Mouse (Mus musculus) naive thymus-derived CD4-positive, alpha-beta T cell, adult 2 months (primary cell): ENCODE measurements at regions not wholly inside any gene's neighbourhood (a gene's known extent, or its start where the extent isn't known, plus 50 kb on each side); places are given as distances from the start of the nearest gene placed in this dataset.

Source experiments
- DNase-seq: peaks from one replicate; pipeline ENCODE4 v3.0.0-alpha.2; 2011; ENCODE audit warnings: low read depth

DNA sequence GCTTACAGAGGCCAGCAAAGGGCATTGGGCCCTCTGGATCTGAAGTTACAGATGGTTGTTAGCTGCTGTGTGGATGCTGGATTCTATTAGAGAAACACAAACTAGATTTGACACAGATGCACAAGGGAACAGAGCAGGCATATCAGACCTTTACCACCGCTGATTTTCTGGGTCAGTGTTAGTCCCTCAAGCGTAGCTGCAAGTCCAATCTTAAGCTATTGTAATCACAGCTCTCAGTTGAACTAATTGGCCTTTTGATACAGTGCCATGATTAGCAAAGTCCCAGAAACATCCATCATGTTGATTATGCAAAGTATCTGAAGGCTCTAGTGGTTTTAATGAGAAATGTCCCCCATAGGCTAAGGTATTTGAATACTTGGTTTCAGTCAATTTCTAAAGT lies 54.2 kb upstream of the Plppr5 start:
- no peak for DNase-seq

DNA sequence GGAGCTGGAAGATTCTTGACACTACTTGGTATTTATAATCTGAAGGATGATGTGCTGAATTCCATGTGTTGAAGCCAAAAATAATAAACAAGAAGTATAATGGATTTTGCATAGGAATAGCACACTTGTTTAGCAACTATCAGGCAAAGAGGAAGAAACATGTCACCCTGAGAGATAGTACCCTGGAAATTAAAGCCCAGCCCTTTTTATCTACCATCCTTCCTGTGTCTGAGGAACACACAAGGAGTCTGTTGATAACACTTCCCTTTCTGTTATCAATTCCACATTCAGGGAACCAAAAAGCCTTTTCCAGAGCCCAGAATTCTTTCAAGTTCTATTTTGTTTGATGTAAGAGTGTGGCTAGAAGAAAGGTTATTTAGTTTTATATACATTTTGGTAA lies 66.5 kb upstream of the Plppr5 start:
- no peak for DNase-seq

DNA sequence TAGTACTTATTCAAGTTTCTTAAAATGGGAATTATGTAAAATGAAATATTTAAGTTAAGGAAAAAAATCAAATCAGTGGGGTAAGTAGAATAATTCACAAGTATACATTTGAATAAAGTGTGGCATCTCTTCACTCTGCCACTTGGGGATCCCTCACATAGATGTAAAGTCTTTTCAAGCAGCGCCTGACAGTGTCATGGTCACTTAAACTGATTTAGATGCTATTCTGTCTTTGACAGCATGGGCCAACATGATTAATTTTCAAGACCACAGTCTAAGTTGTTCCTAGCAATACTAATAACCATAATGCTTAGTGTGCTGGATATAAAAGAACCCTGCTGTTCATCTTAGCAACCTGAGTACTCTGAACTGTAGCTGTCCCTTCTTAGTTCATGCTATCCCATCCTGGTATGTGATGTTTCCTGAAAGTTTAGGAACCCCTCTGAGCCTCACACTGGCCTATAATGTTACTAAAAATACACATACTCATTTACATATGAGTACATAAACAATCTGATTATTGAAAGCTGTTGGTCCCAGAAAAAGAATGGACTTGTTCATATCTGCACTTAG lies 68.4 kb upstream of the Plppr5 start:
- no peak for DNase-seq

DNA sequence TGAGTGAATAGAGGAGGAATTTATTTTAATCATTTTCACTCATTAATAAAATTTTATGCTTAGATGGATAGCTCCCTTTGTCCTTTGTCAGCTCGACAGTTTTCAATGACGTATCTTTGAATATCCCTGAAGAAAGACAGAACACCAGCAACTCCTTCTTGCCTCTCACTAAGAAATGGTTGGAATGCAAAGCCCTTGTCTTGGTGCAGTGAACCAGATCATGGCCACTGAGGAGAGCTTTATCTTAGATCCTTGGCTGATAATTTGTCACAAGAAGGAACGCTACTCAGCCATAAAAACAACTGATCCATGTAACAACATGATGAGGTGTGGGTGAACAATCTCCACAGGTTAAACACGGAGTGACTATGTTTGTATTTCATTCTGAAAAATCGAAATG lies 73.5 kb upstream of the Plppr5 start:
- no peak for DNase-seq

DNA sequence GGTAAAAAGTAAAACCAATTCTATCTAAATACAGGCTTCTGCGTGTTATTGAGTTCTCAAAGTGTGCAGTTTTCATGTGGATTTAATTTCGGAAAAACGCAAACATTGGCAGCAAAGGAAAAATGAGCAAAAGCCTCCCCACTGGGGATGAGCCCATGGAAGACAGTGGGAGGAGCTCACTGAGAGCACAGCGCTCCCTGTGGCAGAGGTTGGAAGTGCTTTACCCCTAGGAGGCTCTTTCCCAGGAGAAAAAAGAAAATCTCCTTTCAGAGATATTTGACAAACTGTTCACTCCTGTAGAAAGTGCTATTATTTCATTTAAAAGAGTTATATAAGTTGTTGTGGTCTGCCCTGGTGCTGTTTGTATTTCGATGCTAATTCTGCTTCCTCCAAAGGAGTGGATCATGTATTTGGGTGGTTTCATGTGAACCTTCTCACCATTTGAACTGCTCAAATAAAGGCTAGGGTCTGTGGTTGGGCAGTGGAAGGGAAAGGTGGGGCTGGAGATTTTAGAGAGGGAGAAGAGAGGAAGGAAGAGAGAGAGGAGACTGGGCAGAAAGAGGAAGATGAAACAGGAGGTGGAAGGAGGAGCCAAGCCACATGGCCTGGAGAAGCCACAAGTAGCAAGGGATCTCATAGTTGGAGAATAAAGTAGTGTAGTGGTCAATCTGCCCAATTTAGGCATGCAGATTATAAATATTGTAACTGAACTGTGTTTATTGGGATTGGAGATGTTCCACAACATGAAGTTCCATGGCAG lies 76.3 kb upstream of the Plppr5 start:
- DNase-seq = no peak

DNA sequence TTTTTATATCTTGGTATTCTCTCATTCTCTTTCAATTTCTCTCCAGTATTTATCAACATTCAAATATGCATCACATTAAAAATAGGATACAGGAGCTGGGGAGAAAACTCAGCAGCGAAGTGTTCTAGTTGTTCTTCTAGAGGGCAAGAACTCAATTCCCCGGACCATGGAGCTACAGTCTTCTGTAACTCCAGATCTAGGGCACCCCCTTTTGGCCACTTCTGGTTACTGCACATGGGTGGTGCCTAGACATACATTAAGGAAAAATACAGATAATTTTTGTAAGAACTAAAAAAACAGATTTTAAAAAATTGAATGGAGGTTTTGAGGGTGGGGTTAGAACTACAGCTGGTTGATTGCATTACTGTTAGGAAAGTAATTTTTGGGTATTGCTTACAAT lies 80.5 kb upstream of the Plppr5 start:
- no peak for DNase-seq

DNA sequence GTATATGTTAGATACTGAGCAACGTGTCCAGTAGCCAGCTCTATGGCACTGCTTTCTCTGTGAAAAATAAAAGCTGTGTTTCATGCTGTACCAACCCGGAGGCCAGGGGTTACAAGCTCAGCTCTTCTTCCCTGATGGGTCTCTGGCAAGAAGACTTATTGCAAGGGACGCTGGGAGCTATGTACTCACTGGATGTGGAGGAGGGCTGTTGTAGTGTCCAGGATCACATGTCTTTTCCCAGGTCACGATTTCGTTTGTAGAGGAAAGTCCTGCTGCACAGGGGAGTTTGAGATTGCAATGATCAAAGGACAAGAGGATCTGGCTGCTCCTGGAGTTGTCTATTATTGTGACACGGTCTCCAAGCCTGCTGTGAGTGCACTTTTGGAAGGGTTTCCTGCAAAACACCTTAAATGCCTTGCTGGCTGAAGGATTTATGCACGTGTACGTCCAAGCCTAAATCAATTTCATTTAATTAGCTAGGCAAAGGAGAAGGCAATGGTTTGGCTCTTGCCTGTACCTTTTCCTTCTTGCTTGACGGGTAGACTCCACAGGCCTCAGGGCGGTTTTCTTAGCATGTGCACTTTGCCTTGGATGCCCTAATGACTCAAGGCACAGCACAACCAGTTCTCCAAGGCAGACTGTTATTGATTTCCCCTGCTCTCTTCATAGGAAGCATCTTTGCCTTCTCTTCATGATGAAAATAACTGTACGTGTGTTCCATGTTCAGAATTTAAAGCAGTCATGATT lies 87.2 kb upstream of the Plppr5 start:
- DNase-seq = no peak

DNA sequence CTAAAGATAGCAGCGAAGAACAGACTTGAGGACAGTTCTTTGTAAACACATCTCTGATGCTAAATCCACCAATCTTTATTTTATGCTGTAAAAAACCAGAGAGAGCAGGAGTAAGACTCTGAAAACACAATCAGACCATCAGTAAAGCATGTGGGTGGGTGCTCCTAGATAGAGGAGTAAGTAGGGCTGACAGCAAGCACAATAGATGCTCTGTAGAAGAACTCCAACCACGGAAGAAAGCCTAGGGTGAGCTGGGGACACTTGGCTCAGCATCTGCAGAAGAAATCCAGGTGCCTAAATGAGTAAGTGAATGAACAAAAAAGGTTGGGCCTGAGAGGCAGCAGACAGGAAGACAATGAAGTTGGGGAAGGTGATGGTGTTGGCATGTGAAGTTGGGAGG lies 88.3 kb upstream of the Plppr5 start:
- no peak for DNase-seq

DNA sequence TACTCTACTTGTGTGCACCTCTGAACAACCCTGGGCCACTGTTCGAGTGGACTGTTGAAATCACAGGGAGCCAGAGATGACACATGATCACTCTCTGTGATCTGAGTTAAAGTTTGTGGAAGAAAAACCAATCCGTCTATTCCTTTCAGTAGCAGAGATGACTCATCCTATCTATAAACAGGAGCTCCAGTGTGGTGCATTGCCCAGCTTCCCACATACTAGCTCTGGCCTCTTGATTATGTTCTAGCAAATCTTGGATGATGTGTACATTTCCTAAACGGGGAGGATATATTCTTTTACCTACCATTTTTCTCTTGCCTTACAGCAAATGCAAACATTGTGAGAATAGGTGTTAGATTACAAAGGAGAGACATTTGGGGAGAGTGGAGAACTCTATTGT lies 94.5 kb upstream of the Plppr5 start:
- no peak for DNase-seq

DNA sequence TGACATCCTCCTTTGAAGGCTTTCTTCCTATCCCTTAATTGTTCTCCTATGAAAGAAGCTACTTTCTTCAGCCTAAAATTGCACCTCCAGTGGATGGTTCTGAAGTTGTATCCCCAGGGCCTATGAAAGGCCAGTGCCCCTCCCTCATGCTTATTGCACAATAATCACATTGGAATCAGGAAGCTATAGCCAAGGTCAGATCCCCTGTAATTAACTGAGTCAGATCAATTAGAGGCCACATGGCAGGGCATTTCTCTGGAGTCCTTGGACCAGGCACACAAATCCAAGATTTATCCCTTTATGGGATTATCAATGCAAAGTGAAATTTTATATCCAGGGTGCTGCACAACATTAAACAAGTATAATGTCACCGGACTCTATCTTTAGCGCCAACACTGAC lies 98.8 kb upstream of the Plppr4 start:
- no peak for DNase-seq

DNA sequence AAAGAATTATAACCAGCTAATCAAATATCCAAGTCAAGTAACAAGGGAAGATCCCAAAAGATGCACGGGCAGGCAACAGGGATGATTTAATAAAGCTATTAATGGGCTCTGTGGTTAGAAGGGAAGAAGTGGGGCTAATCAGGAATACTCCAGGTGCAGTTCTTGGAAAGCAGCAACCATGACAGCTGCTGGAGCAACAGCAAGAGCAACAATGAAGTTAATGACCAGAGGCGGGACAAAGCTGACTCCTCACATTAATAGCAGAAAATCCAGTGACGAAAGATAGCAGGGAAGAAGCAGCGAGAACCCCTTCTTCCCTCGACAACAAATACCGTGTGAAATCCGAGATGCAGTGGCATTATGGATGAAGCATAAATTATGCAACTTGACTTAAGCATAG lies 89.9 kb upstream of the Plppr4 start:
- no peak for DNase-seq

DNA sequence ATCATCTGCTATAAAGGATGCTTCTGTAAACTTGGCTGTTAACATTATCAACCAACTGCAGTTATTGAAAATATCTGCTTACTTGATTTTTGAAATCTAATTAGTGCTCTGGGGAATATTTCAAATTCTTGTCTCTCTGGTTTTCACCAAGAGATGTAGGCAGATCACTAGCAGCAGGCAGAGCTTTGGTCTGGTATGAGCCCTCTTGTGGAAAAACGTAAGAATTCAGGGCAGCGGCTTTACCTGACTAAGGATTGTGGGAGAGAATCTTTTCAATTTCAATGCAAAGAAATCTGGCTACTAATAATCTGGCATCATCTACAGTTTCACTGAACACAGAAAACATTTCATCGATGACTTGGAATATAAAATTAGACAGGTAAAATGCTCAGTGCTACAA lies 81.2 kb upstream of the Plppr4 start:
- no peak for DNase-seq

DNA sequence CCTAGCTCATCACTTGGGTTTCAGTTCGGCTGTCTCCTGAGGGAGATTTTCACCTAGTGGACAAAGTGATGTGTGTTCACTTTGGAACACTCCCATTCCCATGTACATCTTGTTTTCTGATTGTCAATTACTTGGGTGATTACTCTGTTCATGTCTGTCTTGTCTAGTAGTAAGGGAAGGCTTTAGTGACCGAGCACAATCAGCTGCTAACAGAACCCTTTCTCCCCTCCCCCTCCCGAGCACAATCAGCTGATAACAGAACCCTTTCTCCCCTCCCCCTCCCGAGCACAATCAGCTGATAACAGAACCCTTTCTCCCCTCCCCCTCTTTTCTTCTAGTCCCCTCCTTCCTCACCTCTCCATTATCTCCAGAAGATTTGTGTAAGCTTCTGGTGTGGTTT lies 79.6 kb upstream of the Plppr4 start:
- DNase-seq = no peak

DNA sequence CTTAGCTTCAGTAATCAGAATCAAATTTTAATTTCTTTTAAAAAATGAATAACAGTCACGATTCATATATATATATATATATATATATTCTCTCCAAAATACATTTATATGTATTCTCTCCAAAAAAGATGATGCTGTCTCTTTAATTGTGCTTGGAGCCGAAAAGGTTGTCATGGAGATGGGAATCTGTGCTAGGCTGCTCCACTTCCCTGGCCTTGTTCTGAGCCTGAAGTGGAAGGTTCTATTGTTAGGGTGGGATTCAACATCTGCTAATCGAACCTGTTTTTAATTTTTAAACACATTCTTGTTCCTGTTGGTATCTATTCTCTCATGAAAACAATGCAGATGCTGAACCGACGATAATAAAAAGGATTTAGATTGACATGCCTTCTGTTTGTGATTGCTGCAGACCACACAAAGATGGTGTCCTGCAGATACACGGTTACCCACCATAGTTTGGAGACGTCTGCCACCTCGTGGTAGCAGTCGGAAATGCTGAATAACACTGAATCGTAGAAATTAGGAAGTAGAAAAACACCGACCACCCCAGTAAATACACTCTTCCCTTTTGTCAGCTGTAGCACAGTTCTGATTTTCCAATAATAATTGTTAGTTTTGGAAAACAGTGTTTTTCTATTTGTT lies 77.9 kb upstream of the Plppr4 start:
- peak; percentile 2 for DNase-seq

DNA sequence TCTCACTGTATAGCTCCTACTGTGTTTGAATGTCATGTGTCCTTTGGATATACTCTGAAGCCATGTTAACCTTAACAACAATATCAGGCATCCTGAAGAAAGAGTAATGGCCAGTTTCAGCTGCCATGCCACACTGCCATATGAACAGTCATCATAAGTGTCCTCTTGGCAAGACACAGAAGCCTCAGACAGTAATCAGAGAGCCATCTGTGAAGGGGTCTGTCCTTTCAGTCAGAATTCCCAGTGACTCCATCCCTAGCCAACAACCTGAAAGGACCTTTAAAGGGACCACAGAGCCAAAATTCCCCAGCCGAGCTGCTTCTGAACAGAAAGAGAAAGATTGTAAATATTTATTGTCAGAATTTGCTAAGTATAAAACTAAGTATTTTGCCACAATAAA lies 63.9 kb upstream of the Plppr4 start:
- no peak for DNase-seq

DNA sequence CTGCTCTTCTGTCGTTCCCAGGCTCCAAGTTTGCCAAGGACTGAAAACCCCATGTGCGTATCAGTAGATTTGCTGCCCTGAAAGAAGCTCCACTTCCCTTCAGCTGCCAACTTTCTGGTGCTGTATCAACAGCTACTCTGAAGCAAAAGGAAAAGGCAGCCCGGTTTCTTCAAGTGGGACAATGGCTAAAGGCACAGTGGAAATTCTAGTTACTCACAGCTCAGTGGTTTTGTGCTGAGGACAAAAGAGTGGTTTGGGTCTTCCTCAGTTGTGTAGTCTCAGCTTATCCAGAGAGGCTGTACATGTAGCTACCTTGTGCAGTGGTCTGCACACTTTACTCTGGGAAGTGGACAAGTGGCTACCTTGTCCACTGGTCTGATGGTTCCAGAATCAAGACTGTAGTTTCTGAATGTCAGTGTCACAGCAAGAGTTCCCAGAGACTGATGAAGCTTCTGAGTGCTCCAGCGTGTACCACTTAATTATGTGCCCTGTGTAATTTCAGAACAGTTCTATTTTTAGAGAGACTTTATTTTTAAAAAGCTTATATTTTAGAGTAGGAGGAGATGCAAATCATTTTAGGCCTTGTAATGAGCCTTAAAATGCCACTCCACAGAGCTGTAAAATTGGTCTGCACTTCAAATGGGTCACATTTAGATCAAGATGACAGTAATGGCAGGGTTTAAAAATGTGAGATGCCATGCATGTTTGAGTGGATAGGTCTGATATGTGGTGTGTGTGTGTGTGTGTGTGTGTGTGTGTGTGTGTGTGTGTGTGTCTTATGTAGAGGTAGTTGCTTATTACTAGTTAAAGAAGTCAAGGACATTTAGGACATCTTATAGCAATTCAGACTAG lies 52.4 kb upstream of the Plppr4 start:
- no peak for DNase-seq
